In genomic region chr14:121446951-121447350, GRCm38 (mm10) we compare ENCODE assay signal across 8 mouse cellular contexts. TPM values are rescaled to one million over a fixed set of nuclear protein-coding genes. Genes with fewer than 3 reads are reported as not detected.
DNase-seq lines count a peak whose midpoint lies in the region; ATAC-seq and TF ChIP-seq lines count a peak whose summit lies in the region.

No protein-coding gene starts in this region.

- H3K27ac ChIP-seq in heart, embryonic 12.5 days (ENCODE audit: poor library complexity, severe bottlenecking): no peak overlapping the region
- H3K27ac ChIP-seq in embryonic facial prominence, embryonic 12.5 days: no peak overlapping the region
- no peak overlapping the region for H3K27ac ChIP-seq in limb, embryonic 10.5 days
- H3K27ac ChIP-seq in neural tube, embryonic 14.5 days (ENCODE audit: low read depth, low read length): no peak overlapping the region

- ATAC-seq in heart, embryonic 12.5 days (ENCODE audit: insufficient number of reproducible peaks, low FRiP score): peak; percentile 86
- peak; percentile 45; the same call in 1 of the 2 replicates for ATAC-seq in G1E (ENCODE audit: extremely low read depth, insufficient number of reproducible peaks, low FRiP score, poor library complexity, severe bottlenecking)
- ATAC-seq in embryonic facial prominence, embryonic 12.5 days (ENCODE audit: insufficient number of reproducible peaks, insufficient read depth, low FRiP score, low TSS enrichment): peak; percentile 36; the same call in 1 of the 2 replicates
- peak; percentile 95 for ATAC-seq in neural tube, embryonic 14.5 days (ENCODE audit: low read depth)

- H3K36me3 ChIP-seq in heart, embryonic 12.5 days: no peaks in the 10 kb centered on the region
- no peaks in the 10 kb centered on the region for H3K36me3 ChIP-seq in G1E (replicated peaks)
- no peaks in the 10 kb centered on the region for H3K36me3 ChIP-seq in embryonic facial prominence, embryonic 12.5 days
- no peaks in the 10 kb centered on the region for H3K36me3 ChIP-seq in limb, embryonic 10.5 days
- H3K36me3 ChIP-seq in neural tube, embryonic 14.5 days (ENCODE audit: control insufficient read depth, insufficient read depth, low read length): no peaks in the 10 kb centered on the region

- peak overlapping the region; percentile 46 for H3K4me2 ChIP-seq in heart, embryonic 12.5 days
- H3K4me2 ChIP-seq in embryonic facial prominence, embryonic 12.5 days (replicated peaks): peak overlapping the region; percentile 22
- peak overlapping the region; percentile 44 for H3K4me2 ChIP-seq in neural tube, embryonic 14.5 days (ENCODE audit: low read depth, low read length)

- no peak for DNase-seq in heart, adult 8-10 months (ENCODE audit: low spot score)
- peak; percentile 32 for DNase-seq in G1E (ENCODE audit: low spot score)
- peak; percentile 57 for DNase-seq in limb, embryonic 10.5 days (ENCODE audit: low spot score)
- DNase-seq in urinary bladder, postnatal 25 days (ENCODE audit: low spot score): no peak
- no peak for DNase-seq in frontal cortex, postnatal 14 days (ENCODE audit: low spot score in 2 of 2)

- peaks cover 12% of the 10 kb centered on the region for H3K4me1 ChIP-seq in heart, embryonic 12.5 days (replicated peaks)
- H3K4me1 ChIP-seq in G1E (ENCODE audit: insufficient read depth, low read depth, low read length): peaks cover 8% of the 10 kb centered on the region
- H3K4me1 ChIP-seq in embryonic facial prominence, embryonic 12.5 days: 0 out of 2 replicates have a peak, but pooled peaks cover 6% of the 10 kb centered on the region
- peaks cover 17% of the 10 kb centered on the region for H3K4me1 ChIP-seq in limb, embryonic 10.5 days
- no peaks in the 10 kb centered on the region for H3K4me1 ChIP-seq in neural tube, embryonic 14.5 days (ENCODE audit: control insufficient read depth, insufficient read depth, low read length)

- no peaks in the 10 kb centered on the region for H3K9me3 ChIP-seq in heart, embryonic 12.5 days (replicated peaks)
- no peaks in the 10 kb centered on the region for H3K9me3 ChIP-seq in G1E (replicated peaks)
- no peaks in the 10 kb centered on the region for H3K9me3 ChIP-seq in embryonic facial prominence, embryonic 12.5 days
- H3K9me3 ChIP-seq in limb, embryonic 10.5 days (replicated peaks): no peaks in the 10 kb centered on the region
- H3K9me3 ChIP-seq in neural tube, embryonic 14.5 days (ENCODE audit: control insufficient read depth, low read length): no peaks in the 10 kb centered on the region

- WGBS in heart, embryonic 12.5 days: 2% methylated on average over 9 of the region's 9 CpGs
- 16% methylated on average over 9 of the region's 9 CpGs for WGBS in embryonic facial prominence, embryonic 12.5 days
- 14% methylated on average over 9 of the region's 9 CpGs for WGBS in limb, embryonic 10.5 days
- 19% methylated on average over 9 of the region's 9 CpGs for WGBS in neural tube, embryonic 14.5 days

- TF ChIP-seq CTCF in G1E (IDR thresholded peaks at IDR 0.05; ENCODE audit: low read depth, low read length): no peak

- H3K27me3 ChIP-seq in heart, embryonic 12.5 days (replicated peaks): no peaks in the 10 kb centered on the region
- H3K27me3 ChIP-seq in G1E (ENCODE audit: insufficient read depth, low read length): peaks cover 14% of the 10 kb centered on the region
- no peaks in the 10 kb centered on the region for H3K27me3 ChIP-seq in embryonic facial prominence, embryonic 12.5 days
- H3K27me3 ChIP-seq in limb, embryonic 10.5 days (ENCODE audit: low read depth, poor library complexity, severe bottlenecking): no peaks in the 10 kb centered on the region
- no peaks in the 10 kb centered on the region for H3K27me3 ChIP-seq in neural tube, embryonic 14.5 days (ENCODE audit: control insufficient read depth, insufficient read depth, low read length)

- no peak overlapping the region for H3K4me3 ChIP-seq in heart, embryonic 12.5 days
- no peak overlapping the region for H3K4me3 ChIP-seq in G1E (ENCODE audit: low read depth, low read length)
- H3K4me3 ChIP-seq in embryonic facial prominence, embryonic 12.5 days: no peak overlapping the region
- H3K4me3 ChIP-seq in limb, embryonic 10.5 days: peak overlapping the region; percentile 19
- peak overlapping the region; percentile 21 for H3K4me3 ChIP-seq in neural tube, embryonic 14.5 days (ENCODE audit: low read depth, low read length)

- H3K9ac ChIP-seq in heart, embryonic 12.5 days: no peak overlapping the region
- no peak overlapping the region for H3K9ac ChIP-seq in embryonic facial prominence, embryonic 12.5 days
- no peak overlapping the region for H3K9ac ChIP-seq in neural tube, embryonic 14.5 days (replicated peaks; ENCODE audit: low read depth, low read length)

RNA-seq across cellular contexts. Expression of gene Slc15a1, which starts 58.1 kb away (rescaled TPM):
- 0.13 TPM in 1 of 2 replicates, not detected in the other for polyA plus RNA-seq in heart, embryonic 12.5 days (2016; fragmentation: Nextera tagmentation; extraction: Ambion mirVana)
- under 1 TPM in 1 of 4 experiments, not detected in 3; 0.09 TPM for total RNA-seq in heart, adult 8-10 months (2022)
- total RNA-seq in G1E (2014; fragmentation: Nextera tagmentation) (not detected in 2 replicates), G1E (2017) (0.05 and 0.12 TPM in 2 replicates)
- polyA plus RNA-seq in G1E (2012): not detected in 2 replicates
- polyA plus RNA-seq in embryonic facial prominence, embryonic 12.5 days (2016; fragmentation: Nextera tagmentation; extraction: Ambion mirVana): 0.06 and 0.09 TPM in 2 replicates
- not detected in 2 replicates for polyA plus RNA-seq in limb, embryonic 10.5 days (2016; fragmentation: Nextera tagmentation; extraction: Ambion mirVana)
- polyA plus RNA-seq in neural tube, embryonic 14.5 days (2014; fragmentation: Nextera tagmentation; extraction: Ambion mirVana): not detected in 2 replicates

Comparison
In these comparisons a context has a peak if more than half of its experiments do, and no peak if none do; other contexts are left out.
1. ATAC-seq: peak in every context shown above with its lines; median percentile 95 in neural tube, embryonic 14.5 days; 86 in heart, embryonic 12.5 days; 45 in G1E; 36 in embryonic facial prominence, embryonic 12.5 days.
2. H3K4me3 ChIP-seq: peak in limb, embryonic 10.5 days (single experiment) and neural tube, embryonic 14.5 days (single experiment); none in heart, embryonic 12.5 days (single experiment), G1E (single experiment) and embryonic facial prominence, embryonic 12.5 days (single experiment).
3. DNase-seq: peak in G1E (single experiment) and limb, embryonic 10.5 days (single experiment); none in heart, adult 8-10 months (single experiment), urinary bladder, postnatal 25 days (single experiment) and frontal cortex, postnatal 14 days (0 of 2).
4. Peak in every context shown above with its lines, with median percentiles within 50 percentile points of each other: H3K4me2 ChIP-seq.